Mouse (Mus musculus): ENCODE results near the gene Eif2ak4. TPM values are rescaled to one million over a fixed set of nuclear protein-coding genes. Genes with fewer than 3 reads are reported as not detected.

Gene Eif2ak4
- polyA plus RNA-seq, 1 experiment from 2014 or later, result 7.7 TPM

- Histone ChIP-seq H3K9me3 (no peaks in the 10 kb centered on the region), H3K9ac (no peak overlapping the region), H3K4me1 (replicated peaks) (peaks cover 26% of the 10 kb centered on the region), H3K27ac (replicated peaks) (no peak overlapping the region), H3K27me3 (no peaks in the 10 kb centered on the region), H3K36me3 (no peaks in the 10 kb centered on the region), H3K4me2 (no peak overlapping the region), H3K4me3 (no peak overlapping the region)
- no peak for ATAC-seq (ENCODE audit: low read depth)
- WGBS, result 28% methylated on average over 2 of the region's 2 CpGs
These were observed 133.8 kb downstream of the Eif2ak4 start for GRCm38 (mm10) chr2:118522265-118522664.

DNA sequence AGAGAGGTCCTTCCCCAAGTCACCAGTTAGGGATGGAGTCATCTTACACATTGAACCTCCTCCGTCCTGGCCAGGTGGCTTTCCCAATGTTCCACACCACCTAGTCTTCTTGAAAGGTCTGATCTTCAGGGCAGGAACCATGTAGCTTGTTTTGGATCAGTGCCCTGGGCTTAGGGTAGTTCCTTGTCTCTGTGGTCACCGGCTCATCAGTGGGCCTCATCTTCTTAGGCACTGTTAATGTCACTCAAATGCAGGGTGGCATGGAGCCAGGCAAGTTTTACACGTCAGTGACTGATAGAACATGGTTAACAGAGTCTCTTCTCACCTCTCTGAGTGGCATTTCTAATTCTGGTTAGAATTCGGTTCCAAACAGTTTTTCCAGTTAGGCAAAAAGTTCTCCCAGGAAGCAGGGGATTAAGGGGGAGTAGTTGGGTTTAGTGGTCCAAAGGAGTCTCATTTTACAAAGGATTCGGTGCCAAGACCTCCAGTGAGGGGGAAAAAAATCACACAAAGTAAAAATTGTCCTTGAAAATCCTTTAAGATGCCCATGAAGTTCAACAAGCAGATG is 134.8 kb downstream of the Eif2ak4 start:
- WGBS, result 71% methylated on average over 5 of the region's 5 CpGs
- Histone ChIP-seq H3K36me3 (no peaks in the 10 kb centered on the region), H3K9me3 (no peaks in the 10 kb centered on the region), H3K27me3 (no peaks in the 10 kb centered on the region), H3K4me3 (no peak overlapping the region), H3K4me1 (replicated peaks) (peaks cover 26% of the 10 kb centered on the region), H3K4me2 (no peak overlapping the region), H3K9ac (no peak overlapping the region), H3K27ac (replicated peaks) (no peak overlapping the region)
- ATAC-seq (ENCODE audit: low read depth), result no peak

DNA sequence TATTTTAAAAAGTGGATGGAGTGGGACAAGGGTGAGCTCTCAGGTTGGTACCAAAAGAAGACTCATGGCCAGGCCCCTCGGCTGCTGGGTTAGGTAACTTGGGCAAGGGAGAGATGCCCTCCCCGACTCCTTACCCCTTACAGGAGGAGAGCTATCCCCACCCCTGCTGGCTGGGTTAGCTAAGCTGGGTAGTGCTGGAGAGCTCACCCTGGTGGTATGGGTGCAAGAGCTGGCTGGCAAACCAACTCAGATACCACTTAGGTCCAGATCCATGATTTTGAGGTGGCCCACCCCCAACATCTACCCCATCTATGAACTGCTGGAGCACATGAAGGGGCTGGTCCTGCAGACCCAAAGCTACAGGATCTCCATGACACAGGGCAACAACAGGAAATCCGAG is 136.4 kb downstream of the Eif2ak4 start:
- WGBS, result 85% methylated on average over 3 of the region's 3 CpGs
- Histone ChIP-seq H3K9ac (no peak overlapping the region), H3K9me3 (no peaks in the 10 kb centered on the region), H3K27me3 (no peaks in the 10 kb centered on the region), H3K36me3 (no peaks in the 10 kb centered on the region), H3K4me2 (no peak overlapping the region), H3K27ac (replicated peaks) (no peak overlapping the region), H3K4me1 (replicated peaks) (peaks cover 23% of the 10 kb centered on the region), H3K4me3 (no peak overlapping the region)
- no peak for ATAC-seq (ENCODE audit: low read depth)

Other genes with a start within 250 kb of the Eif2ak4 start
- 2.0 and 2.7 TPM in 2 replicates for gene Fsip1, start 131.7 kb upstream of the Eif2ak4 start, polyA plus RNA-seq (2015; fragmentation: Nextera tagmentation; extraction: Ambion mirVana)
- 3.6 and 4.6 TPM in 2 replicates for gene Gpr176, start 15.2 kb upstream of the Eif2ak4 start, polyA plus RNA-seq (2015; fragmentation: Nextera tagmentation; extraction: Ambion mirVana)
- 367 and 393 TPM in 2 replicates for gene Srp14, start 91.1 kb downstream of the Eif2ak4 start, polyA plus RNA-seq (2015; fragmentation: Nextera tagmentation; extraction: Ambion mirVana)
- gene Bmf, start 161.1 kb downstream of the Eif2ak4 start, polyA plus RNA-seq (2015; fragmentation: Nextera tagmentation; extraction: Ambion mirVana), result 3.3 and 4.6 TPM in 2 replicates
- 14.9 and 16.7 TPM in 2 replicates for gene Bub1b, start 209.6 kb downstream of the Eif2ak4 start, polyA plus RNA-seq (2015; fragmentation: Nextera tagmentation; extraction: Ambion mirVana)